Mouse (Mus musculus) intestine, postnatal 0 days (tissue): ENCODE measurements around the gene Efcab14. TPM values are rescaled to one million over a fixed set of nuclear protein-coding genes. Genes with fewer than 3 reads are reported as not detected.

Experiments used
- ATAC-seq: fragments of 200-750 bp; cut with Nextera tagmentation; 2 replicates; pipeline ENCODE4 v1.8.0; 2017; ENCODE audit warnings: mild to moderate bottlenecking, moderate TSS enrichment, moderate library complexity
- H3K27ac ChIP-seq: fragments of 300-500 bp; sonication (generic); 2 replicates; pipeline ENCODE4 v1.5.1; 2014; ENCODE audit warnings: mild to moderate bottlenecking, low read depth, low read length, moderate library complexity
- H3K27me3 ChIP-seq: fragments of 300-500 bp; sonication (generic); replicated peaks from 2 replicates; pipeline ENCODE4 v1.6.1; 2014; ENCODE audit warnings: low read length, mixed read lengths; ENCODE audit not compliant: control insufficient read depth, insufficient read depth
- H3K36me3 ChIP-seq: fragments of 300-500 bp; sonication (generic); 2 replicates; pipeline ENCODE4 v1.6.1; 2014; ENCODE audit warnings: mild to moderate bottlenecking, moderate library complexity; ENCODE audit not compliant: control insufficient read depth, insufficient read depth
- H3K4me1 ChIP-seq: fragments of 300-500 bp; sonication (generic); replicated peaks from 2 replicates; pipeline ENCODE4 v1.6.1; 2014; ENCODE audit warnings: antibody characterized with exemption, low read length, mixed read lengths; ENCODE audit not compliant: control insufficient read depth, insufficient read depth
- H3K4me2 ChIP-seq: fragments of 300-500 bp; sonication (generic); replicated peaks from 2 replicates; pipeline ENCODE4 v1.6.1; 2014; ENCODE audit warnings: low read depth, mild to moderate bottlenecking, moderate library complexity
- H3K4me3 ChIP-seq: fragments of 300-500 bp; sonication (generic); 2 replicates; pipeline ENCODE4 v1.5.1; 2014; ENCODE audit warnings: low read depth, low read length
- H3K9ac ChIP-seq: fragments of 300-500 bp; sonication (generic); 2 replicates; pipeline ENCODE4 v1.6.1; 2014; ENCODE audit warnings: mild to moderate bottlenecking, low read depth, low read length
- H3K9me3 ChIP-seq: fragments of 300-500 bp; sonication (generic); 2 replicates; pipeline ENCODE4 v1.6.1; 2016; ENCODE audit warnings: mixed run types; ENCODE audit not compliant: control insufficient read depth
- CTCF ChIP-seq: sonication (generic); IDR thresholded peaks from 2 replicates; pipeline ENCODE4 v1.5.1; 2016; ENCODE audit warnings: low read depth, mild to moderate bottlenecking, control low read depth, antibody characterized with exemption, moderate library complexity
- WGBS: fragments of 180-500 bp; shearing (Covaris S2); extraction: QIAGEN DNeasy Blood & Tissue Kit; methylation state at CpG from one replicate; pipeline ENCODE4 v1.1.7; 2014; 5-methylcytosine and 5-hydroxymethylcytosine counted together
- polyA plus RNA-seq: library from polyadenylated mRNA; unstranded; fragments of >200 nt; fragmentation: Nextera tagmentation; extraction: Ambion mirVana; gene quantifications from 2 replicates; pipeline ENCODE4 v1.2.1, GENCODE M21; 2015

The Efcab14 gene
- polyA plus RNA-seq, 1 experiment from 2014 or later, result 35.0 TPM

DNA sequence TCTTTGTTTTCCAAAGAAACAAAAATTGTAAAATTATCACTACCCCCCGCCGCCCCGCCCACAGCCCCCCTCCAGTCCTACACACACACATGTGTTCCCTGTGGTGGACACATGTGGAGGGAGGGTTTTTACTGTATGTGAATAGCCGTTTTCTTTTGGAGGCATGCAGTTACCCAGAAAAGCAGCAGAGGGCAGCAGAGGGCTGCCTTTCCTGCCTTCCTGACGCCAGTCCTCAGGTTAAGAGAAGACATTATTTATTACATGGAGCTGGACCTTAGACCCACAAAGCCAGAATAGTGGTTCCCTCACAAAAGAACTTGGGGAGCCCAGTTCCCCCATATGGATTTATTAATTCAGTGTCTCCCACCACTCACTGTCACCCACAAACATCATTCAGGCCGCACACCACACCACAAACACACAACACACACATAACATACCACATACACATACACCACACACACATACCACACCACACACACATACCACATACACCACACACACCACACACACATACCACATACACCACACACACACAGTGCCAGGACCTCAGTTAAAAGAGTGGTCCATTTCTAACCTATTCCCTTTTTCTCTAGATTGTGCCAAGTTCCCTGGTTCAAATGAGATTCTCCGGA is 5.8 kb upstream of the Efcab14 start:
- peak; percentile 91 for TF ChIP-seq CTCF

DNA sequence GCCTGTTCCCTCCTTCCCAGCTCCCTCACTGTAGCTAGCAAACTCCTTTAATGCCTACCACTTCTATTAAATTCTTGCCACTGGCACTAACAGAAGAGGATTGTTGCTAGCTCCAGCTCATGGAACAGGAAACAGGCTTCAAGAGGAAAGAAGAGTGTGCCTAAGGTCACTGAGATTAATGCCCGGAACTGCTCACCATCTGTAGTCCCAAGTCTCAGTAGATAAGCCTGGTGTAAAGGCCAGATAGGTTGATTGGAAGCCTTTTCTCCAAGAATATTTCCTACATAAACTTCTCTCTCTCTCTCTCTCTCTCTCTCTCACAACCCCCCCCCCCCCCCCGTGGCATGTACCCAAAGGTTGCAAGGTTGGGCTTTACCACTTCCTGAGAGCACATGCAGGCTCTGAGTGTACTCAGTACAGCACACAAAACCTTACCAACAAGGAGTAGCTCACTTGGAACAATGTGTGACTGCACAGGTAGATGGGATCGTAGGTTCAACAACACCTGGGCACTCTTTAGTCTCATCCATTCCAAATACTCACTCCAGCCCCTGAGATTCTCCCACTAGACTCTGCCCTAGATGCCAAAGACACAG is 5.2 kb upstream of the Efcab14 start:
- Histone ChIP-seq H3K4me3 (no peak overlapping the region), H3K4me1 (peaks cover 6% of the 10 kb centered on the region), H3K27ac (peak overlapping the region; percentile 86), H3K27me3 (no peaks in the 10 kb centered on the region), H3K9me3 (no peaks in the 10 kb centered on the region), H3K36me3 (no peaks in the 10 kb centered on the region), H3K9ac (no peak overlapping the region), H3K4me2 (peak overlapping the region; percentile 37)
- ATAC-seq, result peak; percentile 89
- 32% methylated on average over 3 of the region's 3 CpGs for WGBS
- no peak for TF ChIP-seq CTCF

More for the DNA sequence above, 5.8 kb upstream of the Efcab14 start:
- H3K27me3 ChIP-seq, result no peaks in the 10 kb centered on the region
- H3K9me3 ChIP-seq, result no peaks in the 10 kb centered on the region
- H3K36me3 ChIP-seq, result no peaks in the 10 kb centered on the region
- peaks cover 6% of the 10 kb centered on the region for H3K4me1 ChIP-seq
- peak; percentile 74 for ATAC-seq
- H3K4me2 ChIP-seq, result peak overlapping the region; percentile 37
- 22% methylated on average over 7 of the region's 7 CpGs for WGBS
- H3K27ac ChIP-seq, result peak overlapping the region; percentile 86
- H3K4me3 ChIP-seq, result no peak overlapping the region
- H3K9ac ChIP-seq, result no peak overlapping the region

DNA sequence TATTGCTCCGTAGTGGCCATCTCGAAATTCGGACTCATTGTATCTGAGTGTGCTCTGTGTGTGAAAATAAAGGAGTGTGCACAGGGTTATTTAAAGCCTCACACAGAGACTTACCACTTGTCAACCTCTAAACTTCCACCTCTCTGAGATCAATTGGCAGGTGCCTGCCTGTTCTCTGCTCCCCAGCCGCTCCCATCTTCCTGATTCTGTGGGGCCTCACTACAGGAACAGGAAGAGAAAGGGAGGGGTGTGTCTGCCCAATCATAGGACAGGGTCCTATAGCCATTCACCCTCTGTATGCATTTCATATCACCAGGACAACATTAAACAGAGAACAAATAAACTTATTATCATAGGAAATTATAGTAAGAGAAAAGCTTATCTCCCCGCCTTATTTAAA is 3.8 kb upstream of the Efcab14 start:
- 55% methylated on average over 5 of the region's 5 CpGs for WGBS

DNA sequence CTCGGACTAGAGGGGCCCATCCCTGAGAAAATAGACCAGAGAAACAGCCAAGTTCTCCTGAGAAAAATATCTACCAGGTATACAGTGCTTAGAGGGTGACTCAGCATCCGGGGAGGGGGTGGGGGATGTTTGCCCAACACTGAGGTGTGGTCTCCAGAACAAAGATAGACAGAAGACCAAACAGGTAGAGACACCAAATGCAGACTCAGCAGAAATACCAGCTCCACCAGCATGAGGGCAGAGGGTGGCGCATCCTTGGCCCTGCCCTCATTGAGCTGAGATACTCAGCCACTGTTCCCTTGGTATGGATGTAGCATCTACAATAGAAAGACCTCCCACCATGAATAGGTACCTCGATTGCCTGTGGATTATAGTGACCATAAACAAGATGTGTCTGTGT is 2.7 kb upstream of the Efcab14 start:
- no peak overlapping the region for H3K4me3 ChIP-seq
- H3K4me1 ChIP-seq, result peaks cover 16% of the 10 kb centered on the region
- TF ChIP-seq CTCF, result no peak
- no peaks in the 10 kb centered on the region for H3K9me3 ChIP-seq
- H3K27me3 ChIP-seq, result no peaks in the 10 kb centered on the region
- no peak overlapping the region for H3K9ac ChIP-seq
- no peak for ATAC-seq
- H3K27ac ChIP-seq, result no peak overlapping the region
- no peak overlapping the region for H3K4me2 ChIP-seq
- H3K36me3 ChIP-seq, result no peaks in the 10 kb centered on the region
- WGBS, result 47% methylated on average over 4 of the region's 4 CpGs

More for the DNA sequence above, 3.8 kb upstream of the Efcab14 start:
- Histone ChIP-seq H3K4me3 (no peak overlapping the region), H3K27ac (no peak overlapping the region), H3K27me3 (no peaks in the 10 kb centered on the region), H3K36me3 (no peaks in the 10 kb centered on the region), H3K9me3 (no peaks in the 10 kb centered on the region), H3K9ac (no peak overlapping the region), H3K4me2 (0 out of 2 replicates have a peak overlapping the region, but pooled peaks have one; percentile 17), H3K4me1 (peaks cover 11% of the 10 kb centered on the region)
- no peak for TF ChIP-seq CTCF
- ATAC-seq, result peak; percentile 20; the same call in 1 of the 2 replicates

DNA sequence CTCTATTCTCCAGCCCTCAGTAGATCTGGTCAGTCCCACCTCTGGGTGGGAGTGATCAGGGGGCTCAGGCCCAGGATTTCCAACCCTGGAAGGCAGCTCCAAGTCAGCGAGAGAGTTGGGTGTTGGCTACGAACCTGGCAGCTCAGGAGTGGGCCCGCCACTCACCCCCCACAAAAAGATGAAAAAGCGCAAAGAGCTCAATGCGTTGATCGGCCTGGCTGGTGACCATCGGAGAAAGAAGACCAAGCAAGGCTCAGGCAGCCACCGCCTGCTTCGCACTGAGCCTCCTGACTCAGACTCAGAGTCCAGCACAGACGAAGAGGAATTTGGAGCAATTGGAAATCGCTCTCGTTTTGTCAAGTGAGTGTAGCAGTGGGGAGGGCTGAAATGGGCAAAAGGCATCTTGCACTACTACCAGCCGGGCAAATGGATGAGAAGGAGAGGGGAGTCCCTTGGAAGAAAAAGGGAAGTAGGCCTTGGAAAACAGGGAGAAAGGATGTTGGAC is 989 bp downstream of the Efcab14 start:
- H3K9me3 ChIP-seq, result no peaks in the 10 kb centered on the region
- peak overlapping the region; percentile 84 for H3K4me3 ChIP-seq
- H3K36me3 ChIP-seq, result peaks cover 17% of the 10 kb centered on the region; the same call in 1 of the 2 replicates
- peak overlapping the region; percentile 65 for H3K4me2 ChIP-seq
- H3K9ac ChIP-seq, result peak overlapping the region; percentile 96
- WGBS, result 23% methylated on average over 13 of the region's 13 CpGs
- H3K27me3 ChIP-seq, result no peaks in the 10 kb centered on the region
- H3K4me1 ChIP-seq, result peaks cover 10% of the 10 kb centered on the region
- ATAC-seq, result no peak
- H3K27ac ChIP-seq, result no peak overlapping the region
- no peak for TF ChIP-seq CTCF

DNA sequence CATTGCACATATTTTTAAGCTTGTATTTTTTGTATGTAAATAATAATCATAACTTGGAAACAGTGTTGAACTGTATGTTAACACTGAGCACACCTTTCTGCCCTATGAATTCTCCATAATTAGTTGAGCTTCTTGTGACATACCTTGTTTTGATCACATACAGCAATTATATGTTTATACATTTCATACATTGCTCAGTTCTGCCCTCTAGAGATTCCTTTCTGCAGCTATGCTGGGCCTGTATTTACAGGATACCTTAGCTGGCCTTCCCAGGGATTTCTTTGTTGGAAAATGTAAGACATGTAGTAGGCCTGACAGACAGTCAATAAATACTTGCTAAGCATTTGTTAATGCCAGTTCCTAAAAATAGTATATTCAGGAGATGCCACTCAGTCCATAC is 5.1 kb downstream of the Efcab14 start:
- H3K4me1 ChIP-seq, result peaks cover 10% of the 10 kb centered on the region; the same call in 1 of the 2 replicates
- no peak overlapping the region for H3K4me2 ChIP-seq
- no peak overlapping the region for H3K9ac ChIP-seq
- TF ChIP-seq CTCF, result peak; percentile 51
- peaks cover 36% of the 10 kb centered on the region for H3K36me3 ChIP-seq
- peak overlapping the region; percentile 68 for H3K27ac ChIP-seq
- no peak overlapping the region for H3K4me3 ChIP-seq
- H3K9me3 ChIP-seq, result no peaks in the 10 kb centered on the region
- no peaks in the 10 kb centered on the region for H3K27me3 ChIP-seq
- ATAC-seq, result no peak
